Mouse (Mus musculus) CD8-positive naive resting alpha-beta T cell, adult 57 days (primary cell): Measurements from ENCODE around the gene Neurod1. TPM values are rescaled to one million over a fixed set of nuclear protein-coding genes. Genes with fewer than 3 reads are reported as not detected.

ENCODE experiments used
- total RNA-seq: library from RNA; stranded (reverse); gene quantifications from one replicate; pipeline ENCODE4 v1.2.4, GENCODE M21; 2023

The Neurod1 gene
- total RNA-seq, result not detected

GRCm38 (mm10) chr2:79456575-79457349 is at the start of gene Neurod1, which contains the start of gene Cerkl:
Gene Neurod1 (minus strand): TSS chr2:79456751.
Gene Cerkl (minus strand): TSS chr2:79456785.

Other genes starting within 250 kb of the Neurod1 start
- 208 TPM for gene Itga4, start 201.3 kb downstream of the Neurod1 start, total RNA-seq
- gene Cerkl, start within 50 bp of the Neurod1 start, total RNA-seq, result 1.3 TPM
- 23.7 TPM for gene Itprid2, start 178.6 kb upstream of the Neurod1 start, total RNA-seq